Mouse (Mus musculus): Measurements from ENCODE around the gene Park7. TPM values are rescaled to one million over a fixed set of nuclear protein-coding genes. Genes with fewer than 3 reads are reported as not detected.
A peak's percentile ranks its signal among the peaks of the same experiment; 100 is the strongest.
"Not testable (repeated sequence)": the region's sequence is repeated elsewhere in the genome, so short reads cannot be mapped to it uniquely, and the experiment has no call there.

Gene Park7
- polyA plus RNA-seq, 1 experiment from 2014 or later = 413 TPM

GRCm38 (mm10) chr4:150889273-150889954 lies 24.8 kb downstream of the Park7 start:
- no peak overlapping the region for H3K4me3 ChIP-seq (ENCODE audit: low read length)
- 37% methylated on average over 20 of the region's 20 CpGs for WGBS
- no peaks in the 10 kb centered on the region for H3K4me1 ChIP-seq (ENCODE audit: control insufficient read depth, insufficient read depth, low read depth, low read length)
- peak overlapping the region; percentile 35 for H3K4me2 ChIP-seq (ENCODE audit: low read length)
- no peaks in the 10 kb centered on the region for H3K27me3 ChIP-seq (replicated peaks; ENCODE audit: control insufficient read depth, insufficient read depth, low read length)
- no peak overlapping the region for H3K9ac ChIP-seq (ENCODE audit: low read depth, low read length)
- no peak for ATAC-seq
- H3K9me3 ChIP-seq (ENCODE audit: control insufficient read depth, low read length) = no peaks in the 10 kb centered on the region
- H3K36me3 ChIP-seq (ENCODE audit: control insufficient read depth, insufficient read depth, low read length) = no peaks in the 10 kb centered on the region
- no peak overlapping the region for H3K27ac ChIP-seq (ENCODE audit: low read depth, low read length)

- no peak for ATAC-seq
- no peaks in the 10 kb centered on the region for H3K36me3 ChIP-seq (ENCODE audit: control insufficient read depth, insufficient read depth, low read length)
- no peaks in the 10 kb centered on the region for H3K4me1 ChIP-seq (ENCODE audit: control insufficient read depth, insufficient read depth, low read depth, low read length)
- H3K9ac ChIP-seq (ENCODE audit: low read depth, low read length) = no peak overlapping the region
- no peak overlapping the region for H3K27ac ChIP-seq (ENCODE audit: low read depth, low read length)
- WGBS = 72% methylated on average over 4 of the region's 4 CpGs
- H3K4me2 ChIP-seq (ENCODE audit: low read length) = no peak overlapping the region
- no peaks in the 10 kb centered on the region for H3K9me3 ChIP-seq (ENCODE audit: control insufficient read depth, low read length)
- no peak overlapping the region for H3K4me3 ChIP-seq (ENCODE audit: low read length)
- no peaks in the 10 kb centered on the region for H3K27me3 ChIP-seq (replicated peaks; ENCODE audit: control insufficient read depth, insufficient read depth, low read length)
Observed at GRCm38 (mm10) chr4:150888492-150888891, 25.7 kb downstream of the Park7 start.

GRCm38 (mm10) chr4:150887903-150888302 lies 26.3 kb downstream of the Park7 start:
- H3K4me2 ChIP-seq (ENCODE audit: low read length) = no peak overlapping the region
- H3K36me3 ChIP-seq (ENCODE audit: control insufficient read depth, insufficient read depth, low read length) = no peaks in the 10 kb centered on the region
- WGBS = 83% methylated on average over 5 of the region's 5 CpGs
- H3K9ac ChIP-seq (ENCODE audit: low read depth, low read length) = no peak overlapping the region
- H3K27ac ChIP-seq (ENCODE audit: low read depth, low read length) = no peak overlapping the region
- H3K9me3 ChIP-seq (ENCODE audit: control insufficient read depth, low read length) = no peaks in the 10 kb centered on the region
- no peak for ATAC-seq
- no peaks in the 10 kb centered on the region for H3K4me1 ChIP-seq (ENCODE audit: control insufficient read depth, insufficient read depth, low read depth, low read length)
- no peaks in the 10 kb centered on the region for H3K27me3 ChIP-seq (replicated peaks; ENCODE audit: control insufficient read depth, insufficient read depth, low read length)
- H3K4me3 ChIP-seq (ENCODE audit: low read length) = no peak overlapping the region

GRCm38 (mm10) chr4:150882632-150883031 lies 31.6 kb downstream of the Park7 start:
- 93% methylated on average over 5 of the region's 5 CpGs for WGBS
- Histone ChIP-seq H3K4me3 (ENCODE audit: low read length) (no peak overlapping the region), H3K27me3 (replicated peaks; ENCODE audit: control insufficient read depth, insufficient read depth, low read length) (no peaks in the 10 kb centered on the region), H3K27ac (ENCODE audit: low read depth, low read length) (no peak overlapping the region), H3K9me3 (ENCODE audit: control insufficient read depth, low read length) (peaks cover 23% of the 10 kb centered on the region), H3K4me1 (ENCODE audit: control insufficient read depth, insufficient read depth, low read depth, low read length) (no peaks in the 10 kb centered on the region), H3K9ac (ENCODE audit: low read depth, low read length) (no peak overlapping the region), H3K36me3 (ENCODE audit: control insufficient read depth, insufficient read depth, low read length) (no peaks in the 10 kb centered on the region), H3K4me2 (ENCODE audit: low read length) (no peak overlapping the region)
- no peak for ATAC-seq

DNA sequence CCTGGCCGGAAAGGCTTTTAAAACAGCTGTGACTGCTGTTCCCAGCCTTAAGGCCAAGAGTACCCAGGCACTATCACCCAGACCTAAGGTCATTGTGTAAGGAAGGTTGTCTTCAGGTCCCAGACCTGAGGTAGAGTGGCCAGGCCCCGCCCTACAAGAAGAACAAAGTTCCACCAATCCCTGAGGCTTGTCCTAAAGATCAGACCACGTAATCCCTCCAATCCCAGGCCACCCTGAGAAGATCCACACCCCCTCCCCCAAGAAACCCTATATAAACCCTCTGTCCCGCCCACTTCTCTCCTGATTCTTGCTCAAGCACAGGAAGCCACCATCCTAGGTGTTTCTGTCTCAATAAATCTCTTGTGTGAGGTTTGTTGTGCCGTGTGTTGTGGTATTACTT lies 33.9 kb downstream of the Park7 start:
- Histone ChIP-seq H3K4me3 (ENCODE audit: low read length) (no peak overlapping the region), H3K4me2 (ENCODE audit: low read length) (no peak overlapping the region), H3K9ac (ENCODE audit: low read depth, low read length) (no peak overlapping the region), H3K27ac (ENCODE audit: low read depth, low read length) (no peak overlapping the region), H3K4me1 (ENCODE audit: control insufficient read depth, insufficient read depth, low read depth, low read length) (no peaks in the 10 kb centered on the region), H3K27me3 (replicated peaks; ENCODE audit: control insufficient read depth, insufficient read depth, low read length) (no peaks in the 10 kb centered on the region), H3K36me3 (ENCODE audit: control insufficient read depth, insufficient read depth, low read length) (no peaks in the 10 kb centered on the region), H3K9me3 (ENCODE audit: control insufficient read depth, low read length) (peaks cover 23% of the 10 kb centered on the region)
- 86% methylated on average over 5 of the region's 5 CpGs for WGBS
- ATAC-seq = no peak

GRCm38 (mm10) chr4:150879631-150880030 lies 34.6 kb downstream of the Park7 start:
- Histone ChIP-seq H3K36me3 (ENCODE audit: control insufficient read depth, insufficient read depth, low read length) (no peaks in the 10 kb centered on the region), H3K4me1 (ENCODE audit: control insufficient read depth, insufficient read depth, low read depth, low read length) (no peaks in the 10 kb centered on the region), H3K4me3 (ENCODE audit: low read length) (no peak overlapping the region), H3K4me2 (ENCODE audit: low read length) (no peak overlapping the region), H3K9me3 (ENCODE audit: control insufficient read depth, low read length) (peaks cover 23% of the 10 kb centered on the region), H3K27ac (ENCODE audit: low read depth, low read length) (no peak overlapping the region), H3K27me3 (replicated peaks; ENCODE audit: control insufficient read depth, insufficient read depth, low read length) (no peaks in the 10 kb centered on the region), H3K9ac (ENCODE audit: low read depth, low read length) (no peak overlapping the region)
- 94% methylated on average over 22 of the region's 22 CpGs for WGBS
- no peak for ATAC-seq

GRCm38 (mm10) chr4:150875393-150875792 lies 38.8 kb downstream of the Park7 start:
- H3K4me3 ChIP-seq (ENCODE audit: low read length) = no peak overlapping the region
- peaks cover 21% of the 10 kb centered on the region for H3K9me3 ChIP-seq (ENCODE audit: control insufficient read depth, low read length)
- H3K36me3 ChIP-seq (ENCODE audit: control insufficient read depth, insufficient read depth, low read length) = no peaks in the 10 kb centered on the region
- no peaks in the 10 kb centered on the region for H3K27me3 ChIP-seq (replicated peaks; ENCODE audit: control insufficient read depth, insufficient read depth, low read length)
- 89% methylated on average over 10 of the region's 10 CpGs for WGBS
- no peak overlapping the region for H3K4me2 ChIP-seq (ENCODE audit: low read length)
- H3K27ac ChIP-seq (ENCODE audit: low read depth, low read length) = no peak overlapping the region
- peaks cover 13% of the 10 kb centered on the region for H3K4me1 ChIP-seq (ENCODE audit: control insufficient read depth, insufficient read depth, low read depth, low read length)
- ATAC-seq = no peak
- H3K9ac ChIP-seq (ENCODE audit: low read depth, low read length) = no peak overlapping the region

DNA sequence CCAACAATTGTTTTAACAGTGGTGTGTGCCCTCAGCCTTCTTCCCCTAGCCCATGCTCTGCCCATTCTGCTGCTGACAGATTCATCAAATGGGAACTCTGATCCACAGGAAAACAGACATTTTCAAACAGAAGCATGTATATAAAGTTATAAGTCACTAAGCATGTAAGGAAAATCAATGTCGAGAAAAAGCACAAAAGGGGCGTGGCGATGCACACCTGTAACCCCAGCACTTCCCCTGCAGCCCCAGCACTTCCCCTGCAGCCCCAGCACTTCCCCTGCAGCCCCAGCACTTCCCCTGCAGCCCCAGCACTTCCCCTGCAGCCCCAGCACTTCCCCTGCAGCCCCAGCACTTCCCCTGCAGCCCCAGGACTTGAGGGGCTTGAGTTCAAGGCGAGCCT lies 39.8 kb downstream of the Park7 start:
- H3K9ac ChIP-seq (ENCODE audit: low read depth, low read length); ATAC-seq; H3K4me2 ChIP-seq (ENCODE audit: low read length); H3K27ac ChIP-seq (ENCODE audit: low read depth, low read length); H3K36me3 ChIP-seq (ENCODE audit: control insufficient read depth, insufficient read depth, low read length); H3K27me3 ChIP-seq (replicated peaks; ENCODE audit: control insufficient read depth, insufficient read depth, low read length); H3K4me3 ChIP-seq (ENCODE audit: low read length): not testable (repeated sequence)
- Histone ChIP-seq H3K4me1 (ENCODE audit: control insufficient read depth, insufficient read depth, low read depth, low read length) (peaks cover 13% of the 10 kb centered on the region), H3K9me3 (ENCODE audit: control insufficient read depth, low read length) (peaks cover 12% of the 10 kb centered on the region)
- WGBS = 82% methylated on average over 4 of the region's 4 CpGs

GRCm38 (mm10) chr4:150872681-150873080 lies 41.6 kb downstream of the Park7 start:
- no peaks in the 10 kb centered on the region for H3K27me3 ChIP-seq (replicated peaks; ENCODE audit: control insufficient read depth, insufficient read depth, low read length)
- WGBS = 84% methylated on average over 8 of the region's 8 CpGs
- no peak overlapping the region for H3K27ac ChIP-seq (ENCODE audit: low read depth, low read length)
- H3K9ac ChIP-seq (ENCODE audit: low read depth, low read length) = no peak overlapping the region
- peaks cover 13% of the 10 kb centered on the region for H3K4me1 ChIP-seq (ENCODE audit: control insufficient read depth, insufficient read depth, low read depth, low read length)
- no peak for ATAC-seq
- no peak overlapping the region for H3K4me2 ChIP-seq (ENCODE audit: low read length)
- no peaks in the 10 kb centered on the region for H3K9me3 ChIP-seq (ENCODE audit: control insufficient read depth, low read length)
- no peaks in the 10 kb centered on the region for H3K36me3 ChIP-seq (ENCODE audit: control insufficient read depth, insufficient read depth, low read length)
- H3K4me3 ChIP-seq (ENCODE audit: low read length) = no peak overlapping the region
